Mouse (Mus musculus): ENCODE measurements around the gene Paqr9.

- no peak for TF ChIP-seq CTCF (IDR thresholded peaks at IDR 0.05; ENCODE audit: control insufficient read depth, insufficient read depth, insufficient replicate concordance, low read depth, low read length)
- no peak for TF ChIP-seq POLR2A (IDR thresholded peaks at IDR 0.05; ENCODE audit: control insufficient read depth, low read depth, low read length)
Measured at GRCm38 (mm10) chr9:95613426-95614127, 54.1 kb downstream of the Paqr9 start.

Measured in testis, adult 2 months (tissue).